Mouse (Mus musculus) spleen, adult 12 weeks (tissue): Measurements from ENCODE around the gene Ovca2.

Experiments
- DNase-seq: peaks from one replicate; pipeline ENCODE4 v3.0.0; 2022; ENCODE audit warnings: low spot score

Gene Ovca2

GRCm38 (mm10) chr11:75169405-75170080 lies 9.1 kb downstream of the Ovca2 start, which contains the start of gene Hic1:
Hic1 (minus strand) TSS chr11:75169519.
- no peak for DNase-seq

- peak; percentile 71 for DNase-seq
These were observed 9.9 kb downstream of the Ovca2 start for GRCm38 (mm10) chr11:75168590-75169361.

- no peak for DNase-seq
These were observed 10.7 kb downstream of the Ovca2 start for GRCm38 (mm10) chr11:75167643-75168589.

- no peak for DNase-seq
These were observed 11.6 kb downstream of the Ovca2 start for GRCm38 (mm10) chr11:75166861-75167642.

GRCm38 (mm10) chr11:75166193-75166842 lies 12.3 kb downstream of the Ovca2 start:
- DNase-seq = no peak

GRCm38 (mm10) chr11:75165441-75166192 lies 13.0 kb downstream of the Ovca2 start:
- peak; percentile 68 for DNase-seq

GRCm38 (mm10) chr11:75164750-75165149 lies 13.9 kb downstream of the Ovca2 start:
- no peak for DNase-seq

GRCm38 (mm10) chr11:75164051-75164450 lies 14.6 kb downstream of the Ovca2 start:
- no peak for DNase-seq

- no peak for DNase-seq
These were observed 15.3 kb downstream of the Ovca2 start for GRCm38 (mm10) chr11:75163379-75163778.

- no peak for DNase-seq
These were observed 16.0 kb downstream of the Ovca2 start for GRCm38 (mm10) chr11:75162591-75163080.

GRCm38 (mm10) chr11:75161417-75162008 lies 17.1 kb downstream of the Ovca2 start:
- DNase-seq = no peak

- no peak for DNase-seq
These were observed 17.7 kb downstream of the Ovca2 start for GRCm38 (mm10) chr11:75160954-75161353.

GRCm38 (mm10) chr11:75159564-75159963 lies 19.1 kb downstream of the Ovca2 start:
- DNase-seq = no peak

GRCm38 (mm10) chr11:75158432-75158831 lies 20.2 kb downstream of the Ovca2 start:
- DNase-seq = no peak

GRCm38 (mm10) chr11:75157901-75158300 lies 20.7 kb downstream of the Ovca2 start:
- DNase-seq = no peak

- DNase-seq = no peak
These were observed 21.6 kb downstream of the Ovca2 start for GRCm38 (mm10) chr11:75157037-75157436.

- DNase-seq = no peak
These were observed 22.2 kb downstream of the Ovca2 start for GRCm38 (mm10) chr11:75156416-75156815.

- DNase-seq = no peak
These were observed 22.6 kb downstream of the Ovca2 start for GRCm38 (mm10) chr11:75155985-75156384.

GRCm38 (mm10) chr11:75154053-75154585 lies 24.5 kb downstream of the Ovca2 start:
- DNase-seq = no peak
